Mouse (Mus musculus) kidney, adult 2 months (tissue): ENCODE results near the gene Armc9.

ENCODE experiments used
- CTCF ChIP-seq: fragments of 200-500 bp; conservative IDR thresholded peaks from 2 replicates; pipeline ENCODE4 v1.5.1; 2011; ENCODE audit warnings: low read depth, mild to moderate bottlenecking, control low read depth, low read length, moderate library complexity, mixed read lengths; ENCODE audit not compliant: insufficient read depth, insufficient read length
- POLR2A ChIP-seq: fragments of 200-500 bp; IDR thresholded peaks from one replicate; pipeline ENCODE4 v1.6.1; 2011; ENCODE audit warnings: low read depth, low read length, control low read depth

- TF ChIP-seq CTCF (peak; percentile 65), POLR2A (no peak)
These were observed 2.0 kb upstream of the Armc9 start for GRCm38 (mm10) chr1:86152618-86153017.
